Mouse (Mus musculus) cerebellum, adult (tissue): ENCODE data around the gene Nrros.
A peak's percentile ranks its signal among the peaks of the same experiment; 100 is the strongest.

Experiments
- ATAC-seq: cut with Nextera tagmentation; 2 replicates; pipeline ENCODE4 v1.9.2; 2017; ENCODE audit warnings: mild to moderate bottlenecking, moderate library complexity, mixed read lengths; ENCODE audit not compliant: insufficient number of reproducible peaks, low FRiP score, low TSS enrichment

The Nrros gene

DNA sequence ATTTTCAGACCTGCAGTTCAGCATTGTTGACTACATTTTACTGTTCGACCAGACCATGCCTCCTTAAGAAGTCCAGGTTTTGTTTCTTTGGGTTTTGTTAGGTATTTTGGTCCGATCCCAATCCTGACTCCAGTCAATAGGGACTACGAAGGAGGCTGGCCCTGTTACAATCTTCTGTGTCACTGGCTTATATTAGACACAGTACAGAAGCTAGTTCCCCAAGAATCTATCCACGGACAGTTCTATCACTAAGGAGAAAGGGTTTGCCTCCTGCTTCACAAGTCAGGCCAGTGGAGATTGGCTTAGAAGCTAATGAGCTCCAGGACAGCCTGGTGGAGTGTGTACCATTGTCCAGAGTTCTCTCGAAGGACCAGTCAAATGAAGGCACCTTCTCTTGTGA is 1.5 kb downstream of the Nrros start:
- ATAC-seq, result no peak

DNA sequence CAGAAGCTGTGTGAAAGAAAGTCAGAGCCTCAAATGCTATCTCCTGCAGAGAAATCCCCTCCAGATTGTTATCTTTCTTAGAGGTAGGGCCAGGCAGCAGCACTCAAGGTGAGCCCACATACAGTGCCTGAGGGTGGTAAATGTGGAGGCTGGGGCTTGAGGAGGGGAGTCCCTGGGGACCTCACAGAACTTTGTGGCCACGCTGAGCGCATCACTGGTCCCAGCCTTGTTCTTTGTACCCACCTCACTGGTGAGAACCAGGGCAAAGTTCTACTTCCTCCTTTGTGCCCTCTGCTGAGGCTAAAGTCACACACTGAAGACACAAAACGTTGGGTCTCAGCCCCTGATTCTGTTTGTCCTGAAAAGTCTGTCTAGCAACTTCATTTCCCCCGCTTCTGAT is 2.0 kb downstream of the Nrros start:
- ATAC-seq, result no peak

GRCm38 (mm10) chr16:32160742-32161323 is 4.6 kb downstream of the Nrros start:
- ATAC-seq, result no peak

DNA sequence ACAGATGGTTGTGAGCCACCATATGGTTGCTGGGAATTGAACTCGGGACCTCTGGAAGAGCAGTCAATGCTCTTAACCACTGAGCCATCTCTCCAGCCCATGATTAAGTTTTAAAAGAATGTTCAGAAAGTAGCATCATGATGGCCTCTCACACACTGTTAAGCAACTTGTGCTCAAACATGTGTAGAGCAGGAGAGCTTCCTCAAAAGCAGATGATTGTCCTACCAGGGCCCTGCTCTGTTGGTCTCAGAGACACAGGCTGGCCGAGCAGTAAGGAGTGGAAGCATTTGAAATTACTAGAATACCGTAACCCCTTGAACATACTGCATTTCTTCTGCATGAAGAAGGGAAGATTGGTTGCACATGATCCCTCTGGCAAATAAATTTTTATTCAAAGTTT is 6.4 kb downstream of the Nrros start:
- ATAC-seq, result no peak

- ATAC-seq, result no peak
These were observed 8.0 kb downstream of the Nrros start for GRCm38 (mm10) chr16:32157369-32157768.

- no peak for ATAC-seq
These were observed 8.7 kb downstream of the Nrros start for GRCm38 (mm10) chr16:32156719-32157118.

DNA sequence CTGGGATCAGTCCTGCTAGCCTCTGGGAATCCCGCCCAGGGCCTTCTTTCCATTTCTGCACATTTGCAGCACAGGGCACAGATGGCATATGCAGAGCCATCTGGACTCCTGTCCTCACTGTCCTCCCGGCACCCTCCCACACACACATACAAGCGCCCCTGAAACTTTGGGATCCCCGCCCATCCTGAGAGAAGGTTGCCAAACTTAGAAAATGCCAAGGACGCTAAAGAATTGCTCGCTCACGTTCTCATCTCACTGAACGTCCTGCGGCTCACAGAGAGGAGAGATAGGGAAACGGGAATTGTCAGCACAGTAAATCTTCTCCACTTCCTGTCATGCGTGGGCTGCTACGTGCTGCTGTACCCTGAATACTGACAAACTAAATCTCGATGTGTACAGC is 11.0 kb downstream of the Nrros start:
- ATAC-seq, result peak; percentile 97

DNA sequence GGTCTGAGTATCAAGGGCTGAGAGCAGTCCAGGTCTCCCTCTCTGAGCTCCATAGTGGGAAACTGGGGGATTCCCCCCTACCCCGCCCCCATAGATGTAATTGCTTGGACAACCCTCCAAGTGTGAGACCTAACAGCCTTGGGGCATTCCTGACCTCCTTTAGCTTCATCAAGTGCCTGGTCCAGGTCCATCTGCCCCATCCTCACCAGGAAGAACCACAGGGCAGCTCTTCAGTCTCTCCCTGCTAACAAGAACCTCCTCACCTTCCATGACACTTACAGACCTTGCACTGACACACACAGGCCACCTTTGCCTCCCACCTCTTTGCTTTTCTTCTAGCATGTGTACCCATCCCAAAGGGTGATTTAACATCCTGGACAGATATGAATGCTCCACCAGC is 11.4 kb downstream of the Nrros start:
- ATAC-seq, result peak; percentile 87

DNA sequence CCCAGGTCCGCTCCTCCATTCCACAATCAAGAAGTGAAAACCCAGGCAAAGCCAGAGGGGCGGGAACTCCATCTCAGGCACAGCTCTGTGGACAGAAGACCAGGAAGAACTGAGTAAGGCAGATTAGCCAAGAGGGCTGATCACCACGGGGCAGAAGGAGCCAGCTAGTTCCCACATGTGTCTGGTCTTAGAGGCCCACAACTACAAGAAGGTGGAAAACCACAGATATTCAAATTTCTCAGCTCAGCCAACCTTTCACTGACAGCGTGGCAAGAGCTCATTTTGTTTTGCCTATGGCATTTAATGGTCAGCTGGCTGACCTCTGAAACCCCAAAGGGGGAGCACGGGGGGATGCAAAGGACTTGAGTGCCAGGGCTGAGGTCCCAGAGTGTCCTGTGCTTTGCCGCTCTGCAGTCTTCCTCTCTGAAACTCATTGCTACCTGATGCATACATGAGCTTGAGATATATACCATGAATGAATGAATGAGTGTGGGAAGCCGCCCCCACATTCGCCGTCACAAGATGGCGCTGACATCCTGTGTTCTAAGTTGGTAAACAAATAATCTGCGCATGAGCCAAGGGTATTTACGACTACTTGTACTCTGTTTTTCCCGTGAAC is 17.7 kb downstream of the Nrros start:
- ATAC-seq, result peak; percentile 61; the same call in 1 of the 2 replicates

GRCm38 (mm10) chr16:32144592-32144991 is 20.8 kb downstream of the Nrros start:
- no peak for ATAC-seq

GRCm38 (mm10) chr16:32143766-32144165 is 21.6 kb downstream of the Nrros start:
- no peak for ATAC-seq

- no peak for ATAC-seq
These were observed 26.4 kb downstream of the Nrros start for GRCm38 (mm10) chr16:32138954-32139353.

GRCm38 (mm10) chr16:32135842-32136357 is 29.5 kb downstream of the Nrros start:
- no peak for ATAC-seq

DNA sequence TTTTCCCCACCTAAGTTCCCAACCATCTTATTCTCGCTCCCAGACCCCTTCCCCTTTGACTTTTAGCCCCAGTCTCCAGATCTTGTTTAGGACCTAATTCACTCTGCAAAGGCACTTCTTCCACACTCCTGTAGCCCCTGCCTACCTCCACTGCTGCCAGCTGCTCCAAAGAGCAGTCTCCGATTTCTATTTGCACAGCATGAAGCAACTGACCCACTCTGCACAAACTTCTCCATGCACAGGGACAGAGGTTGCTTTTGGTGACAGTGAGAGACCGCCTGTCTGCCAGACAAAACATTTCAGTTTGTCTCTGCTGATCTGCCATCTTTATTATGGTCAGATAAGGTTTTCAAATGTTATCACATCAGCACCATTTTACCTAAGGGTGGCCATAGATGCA is 32.2 kb downstream of the Nrros start:
- ATAC-seq, result no peak

- no peak for ATAC-seq
These were observed 35.1 kb downstream of the Nrros start for GRCm38 (mm10) chr16:32130190-32130826.

- ATAC-seq, result no peak
These were observed 35.8 kb downstream of the Nrros start for GRCm38 (mm10) chr16:32129449-32130189.

DNA sequence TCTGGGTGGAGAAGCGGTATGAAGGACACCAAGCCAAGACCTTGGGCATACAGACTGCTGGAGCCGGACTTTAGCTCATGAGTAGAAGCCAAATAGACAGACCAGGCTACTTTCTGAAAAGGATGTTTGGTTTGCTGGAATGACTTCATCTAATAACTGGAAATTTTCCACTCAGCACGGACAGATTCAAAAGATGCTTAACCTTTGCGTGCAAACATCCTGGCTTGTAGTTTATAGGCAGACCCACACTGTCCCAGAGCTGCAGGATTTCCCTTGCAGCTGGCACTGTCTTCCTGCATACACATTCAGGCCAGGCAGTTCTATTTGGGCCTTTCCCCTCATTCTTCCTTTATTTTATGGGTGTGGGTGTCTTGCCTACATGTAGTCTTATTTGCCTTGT is 38.3 kb downstream of the Nrros start:
- ATAC-seq, result no peak

DNA sequence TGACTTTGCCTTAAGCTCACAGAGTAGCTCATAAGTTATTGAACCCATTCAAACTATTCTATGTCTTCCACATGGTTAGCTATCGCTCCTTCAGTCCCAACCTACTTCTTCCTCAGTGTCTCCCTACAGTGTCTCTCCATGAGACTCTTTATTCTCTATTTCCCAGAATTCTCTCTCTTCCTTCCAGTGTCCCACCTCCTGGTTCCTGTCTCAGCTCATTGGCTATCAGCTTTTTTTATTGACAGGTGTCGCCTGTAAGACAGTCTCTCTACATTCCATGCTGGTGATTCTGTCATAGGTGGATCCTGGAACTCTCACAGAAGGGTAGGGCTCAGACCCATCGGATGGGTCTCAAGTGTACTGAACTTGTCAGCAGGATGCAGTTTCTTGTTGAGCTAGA is 40.0 kb downstream of the Nrros start:
- ATAC-seq, result no peak

DNA sequence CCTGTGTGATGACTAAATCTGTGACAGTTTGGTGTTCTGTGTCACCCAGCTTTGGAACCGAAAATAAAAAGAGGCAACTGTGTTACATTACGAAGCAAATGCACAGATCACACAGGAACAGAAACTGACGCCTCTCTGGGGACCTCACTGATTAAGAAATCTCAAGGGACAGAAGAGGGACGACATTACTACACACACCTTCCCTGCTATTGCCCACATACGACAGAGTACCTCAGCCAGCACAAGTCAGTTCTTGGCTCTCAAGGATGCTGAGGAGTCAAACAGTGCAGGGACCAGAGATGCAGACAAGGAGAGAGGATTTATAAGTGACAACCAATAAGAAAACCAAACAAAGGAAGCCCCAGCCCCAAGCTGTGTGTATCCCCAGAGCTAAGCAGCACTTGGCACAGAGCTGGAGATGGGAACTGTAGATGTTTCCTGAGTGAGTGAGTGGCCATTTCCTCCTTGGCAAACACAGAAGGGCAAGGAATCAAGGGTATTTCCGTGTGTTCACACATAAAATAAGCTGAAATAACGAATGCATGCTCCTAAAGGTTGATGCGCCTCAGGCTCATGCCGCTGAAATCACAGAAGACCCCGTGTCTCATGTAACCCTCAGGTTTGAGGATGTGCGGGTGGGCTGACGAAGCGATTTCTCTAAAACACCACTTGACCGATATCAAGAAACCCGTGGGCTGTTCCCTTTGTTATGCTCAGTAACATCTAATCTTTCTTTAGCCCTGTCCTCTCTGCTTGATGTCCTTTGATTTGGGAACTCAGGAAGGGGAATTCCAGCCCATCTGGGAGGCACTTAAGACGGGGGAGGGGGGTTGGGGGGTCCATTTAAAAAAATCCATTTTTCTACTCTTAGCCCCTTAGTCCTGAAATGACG is 40.7 kb downstream of the Nrros start:
- ATAC-seq, result no peak

DNA sequence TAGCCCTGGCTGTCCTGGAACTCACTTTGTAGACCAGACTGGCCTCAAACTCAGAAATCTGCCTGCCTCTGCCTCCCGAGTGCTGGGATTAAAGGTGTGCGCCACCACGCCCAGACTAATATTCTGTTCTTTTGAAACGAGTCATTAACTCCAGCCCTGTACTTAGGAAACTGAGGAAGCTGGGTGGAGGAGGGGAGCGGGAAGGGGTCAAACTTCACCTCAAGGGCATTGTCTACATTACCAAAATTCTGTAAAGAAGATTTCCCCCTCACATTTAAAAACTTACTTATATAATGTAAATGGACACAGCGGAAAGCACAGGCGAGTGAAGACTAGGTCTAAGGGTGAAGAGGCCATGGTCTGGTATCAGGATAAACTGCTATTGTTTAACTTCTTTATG is 41.4 kb downstream of the Nrros start:
- no peak for ATAC-seq
